18 mouse cellular contexts compared by ENCODE assay signal in the genomic region with DNA sequence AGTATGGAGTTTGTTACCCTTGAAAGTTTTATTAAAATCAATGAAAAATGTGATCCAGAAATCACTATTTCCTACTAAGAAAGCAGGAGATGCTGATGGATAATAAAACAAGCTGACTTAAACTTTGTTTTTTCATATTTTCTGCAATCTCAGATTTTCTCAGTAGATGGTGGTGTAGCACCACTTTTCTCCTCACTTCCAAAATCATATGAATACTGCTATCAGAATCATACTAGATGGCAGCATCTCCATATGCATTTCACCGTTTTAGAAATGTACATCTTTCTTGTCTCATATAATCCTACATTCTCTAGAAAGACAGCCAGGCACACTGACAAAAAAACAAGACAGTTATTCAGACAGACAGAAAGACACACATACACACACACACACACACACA.
DNase-seq lines count a peak whose midpoint lies in the region; ATAC-seq and TF ChIP-seq lines count a peak whose summit lies in the region.
"Had no signal": no experiment of that assay in that cellular context is flagged by ENCODE, and none has a peak within 500 bp of the region (broad histone marks: within the 10 kb centered on the region; RNA-seq: fewer than 3 reads in every experiment).

No protein-coding gene starts in this region.

- peak; percentile 53 for TF ChIP-seq CTCF in kidney, postnatal 0 days (IDR thresholded peaks at IDR 0.05; ENCODE audit: low read depth)

- H3K9me3 ChIP-seq in forebrain, embryonic 14.5 days (replicated peaks; ENCODE audit: control insufficient read depth, low read length) = no peaks in the 10 kb centered on the region
- no peaks in the 10 kb centered on the region for H3K9me3 ChIP-seq in forebrain, embryonic 16.5 days (ENCODE audit: control insufficient read depth, low read length)
- H3K9me3 ChIP-seq in kidney, postnatal 0 days (replicated peaks; ENCODE audit: low read length) = no peaks in the 10 kb centered on the region
- H3K9me3 ChIP-seq in midbrain, embryonic 14.5 days (ENCODE audit: control insufficient read depth, low read length) = no peaks in the 10 kb centered on the region
- no peaks in the 10 kb centered on the region for H3K9me3 ChIP-seq in midbrain, embryonic 10.5 days (replicated peaks)
- H3K9me3 ChIP-seq: heart, embryonic 12.5 days; megakaryocyte, embryonic 14.5 days had no signal

- ATAC-seq in forebrain, embryonic 14.5 days = no peak
- no peak for ATAC-seq in forebrain, embryonic 16.5 days
- no peak for ATAC-seq in kidney, postnatal 0 days (replicated peaks; ENCODE audit: low FRiP score, low read depth)
- ATAC-seq in midbrain, embryonic 14.5 days (ENCODE audit: low FRiP score, low TSS enrichment) = no peak

- H3K4me1 ChIP-seq in forebrain, embryonic 14.5 days (ENCODE audit: control insufficient read depth, insufficient read depth, low read length) = no peaks in the 10 kb centered on the region
- H3K4me1 ChIP-seq in forebrain, embryonic 16.5 days (replicated peaks; ENCODE audit: control insufficient read depth, insufficient read depth, low read length) = no peaks in the 10 kb centered on the region
- no peaks in the 10 kb centered on the region for H3K4me1 ChIP-seq in kidney, postnatal 0 days (replicated peaks; ENCODE audit: insufficient read depth, low read length)
- no peaks in the 10 kb centered on the region for H3K4me1 ChIP-seq in midbrain, embryonic 14.5 days (ENCODE audit: control insufficient read depth, insufficient read depth, low read length)
- H3K4me1 ChIP-seq in midbrain, embryonic 10.5 days = no peaks in the 10 kb centered on the region
- H3K4me1 ChIP-seq: heart, embryonic 12.5 days; megakaryocyte, embryonic 14.5 days had no signal

- H3K4me2 ChIP-seq in forebrain, embryonic 14.5 days (ENCODE audit: low read length) = no peak overlapping the region
- no peak overlapping the region for H3K4me2 ChIP-seq in forebrain, embryonic 16.5 days (ENCODE audit: low read length)
- H3K4me2 ChIP-seq in kidney, postnatal 0 days (ENCODE audit: low read length) = no peak overlapping the region
- no peak overlapping the region for H3K4me2 ChIP-seq in midbrain, embryonic 14.5 days (ENCODE audit: low read length)
- H3K4me2 ChIP-seq: heart, embryonic 12.5 days; liver, embryonic 11.5 days had no signal

- no peak overlapping the region for H3K4me3 ChIP-seq in forebrain, embryonic 14.5 days (ENCODE audit: low read depth, low read length)
- H3K4me3 ChIP-seq in forebrain, embryonic 16.5 days (replicated peaks; ENCODE audit: low read length) = no peak overlapping the region
- no peak overlapping the region for H3K4me3 ChIP-seq in kidney, postnatal 0 days (replicated peaks; ENCODE audit: low read depth, low read length)
- H3K4me3 ChIP-seq in midbrain, embryonic 14.5 days (replicated peaks; ENCODE audit: low read depth, low read length) = no peak overlapping the region
- H3K4me3 ChIP-seq in midbrain, embryonic 10.5 days = no peak overlapping the region
- H3K4me3 ChIP-seq: heart, embryonic 12.5 days; megakaryocyte, embryonic 14.5 days; myocyte had no signal

- peak; percentile 41 for DNase-seq in forebrain, embryonic 14.5 days (ENCODE audit: low spot score)
- DNase-seq in kidney, postnatal 0 days (ENCODE audit: low spot score) = peak; percentile 11
- DNase-seq in kidney, adult 11 months = no peak
- DNase-seq in midbrain, embryonic 14.5 days = peak; percentile 56
- no peak for DNase-seq in midbrain, embryonic 10.5 days (ENCODE audit: low spot score)
- no peak for DNase-seq in cerebellum, adult 18-20 months
- no peak for DNase-seq in adrenal gland, postnatal 36 days
- DNase-seq: cerebellum, adult 8-10 months; gastrocnemius, postnatal 36 days; kidney, adult 8-10 months; kidney, postnatal 4 days; right cerebral cortex, postnatal 14 days; thymus, postnatal 36 days had no signal

- H3K9ac ChIP-seq in forebrain, embryonic 14.5 days (ENCODE audit: low read length) = no peak overlapping the region
- no peak overlapping the region for H3K9ac ChIP-seq in forebrain, embryonic 16.5 days (replicated peaks; ENCODE audit: low read depth, low read length)
- no peak overlapping the region for H3K9ac ChIP-seq in kidney, postnatal 0 days (ENCODE audit: low read depth, low read length)
- no peak overlapping the region for H3K9ac ChIP-seq in midbrain, embryonic 14.5 days (replicated peaks; ENCODE audit: low read length)
- H3K9ac ChIP-seq: heart, embryonic 12.5 days had no signal

- no peak overlapping the region for H3K27ac ChIP-seq in forebrain, embryonic 14.5 days (ENCODE audit: low read depth, low read length)
- H3K27ac ChIP-seq in forebrain, embryonic 16.5 days (ENCODE audit: low read length) = no peak overlapping the region
- no peak overlapping the region for H3K27ac ChIP-seq in kidney, postnatal 0 days
- no peak overlapping the region for H3K27ac ChIP-seq in midbrain, embryonic 14.5 days (replicated peaks; ENCODE audit: low read depth, low read length)
- H3K27ac ChIP-seq in midbrain, embryonic 10.5 days (replicated peaks) = no peak overlapping the region

- H3K27me3 ChIP-seq in forebrain, embryonic 14.5 days (replicated peaks; ENCODE audit: control insufficient read depth, insufficient read depth, low read length) = no peaks in the 10 kb centered on the region
- no peaks in the 10 kb centered on the region for H3K27me3 ChIP-seq in forebrain, embryonic 16.5 days (replicated peaks; ENCODE audit: control insufficient read depth, insufficient read depth, low read length)
- no peaks in the 10 kb centered on the region for H3K27me3 ChIP-seq in kidney, postnatal 0 days (ENCODE audit: insufficient read depth, low read length)
- H3K27me3 ChIP-seq in midbrain, embryonic 14.5 days (ENCODE audit: control insufficient read depth, insufficient read depth, low read length) = no peaks in the 10 kb centered on the region
- H3K27me3 ChIP-seq in midbrain, embryonic 10.5 days (ENCODE audit: low read depth, poor library complexity, severe bottlenecking) = no peaks in the 10 kb centered on the region
- H3K27me3 ChIP-seq: heart, embryonic 12.5 days; megakaryocyte, embryonic 14.5 days had no signal

- no peaks in the 10 kb centered on the region for H3K36me3 ChIP-seq in forebrain, embryonic 14.5 days (ENCODE audit: control insufficient read depth, insufficient read depth, low read length)
- H3K36me3 ChIP-seq in forebrain, embryonic 16.5 days (ENCODE audit: control insufficient read depth, insufficient read depth) = no peaks in the 10 kb centered on the region
- no peaks in the 10 kb centered on the region for H3K36me3 ChIP-seq in kidney, postnatal 0 days (ENCODE audit: insufficient read depth, low read length)
- no peaks in the 10 kb centered on the region for H3K36me3 ChIP-seq in midbrain, embryonic 14.5 days (ENCODE audit: control insufficient read depth, insufficient read depth, low read length)
- H3K36me3 ChIP-seq in midbrain, embryonic 10.5 days = no peaks in the 10 kb centered on the region
- H3K36me3 ChIP-seq: heart, embryonic 12.5 days had no signal

- WGBS in forebrain, embryonic 14.5 days = 69% methylated on average over 1 of the region's 1 CpGs
- 65% methylated on average over 1 of the region's 1 CpGs for WGBS in forebrain, embryonic 16.5 days
- 64% methylated on average over 1 of the region's 1 CpGs for WGBS in kidney, postnatal 0 days
- WGBS in midbrain, embryonic 14.5 days = 49% methylated on average over 1 of the region's 1 CpGs
- 80% methylated on average over 1 of the region's 1 CpGs for WGBS in midbrain, embryonic 10.5 days

Comparison
In these comparisons a context has a peak if more than half of its experiments do, and no peak if none do; other contexts are left out.
1. DNase-seq: peak in forebrain, embryonic 14.5 days (single experiment), kidney, postnatal 0 days (single experiment) and midbrain, embryonic 14.5 days (single experiment); none in kidney, adult 11 months (single experiment), midbrain, embryonic 10.5 days (single experiment), cerebellum, adult 18-20 months (0 of 2) and adrenal gland, postnatal 36 days (0 of 2).